Mouse (Mus musculus): Measurements from ENCODE around the gene Znrf3. TPM values are rescaled to one million over a fixed set of nuclear protein-coding genes. Genes with fewer than 3 reads are reported as not detected.
"Not testable (repeated sequence)": the region's sequence is repeated elsewhere in the genome, so short reads cannot be mapped to it uniquely, and the experiment has no call there.

The Znrf3 gene
- polyA plus RNA-seq, 1 experiment from 2014 or later = 12.3 TPM

DNA sequence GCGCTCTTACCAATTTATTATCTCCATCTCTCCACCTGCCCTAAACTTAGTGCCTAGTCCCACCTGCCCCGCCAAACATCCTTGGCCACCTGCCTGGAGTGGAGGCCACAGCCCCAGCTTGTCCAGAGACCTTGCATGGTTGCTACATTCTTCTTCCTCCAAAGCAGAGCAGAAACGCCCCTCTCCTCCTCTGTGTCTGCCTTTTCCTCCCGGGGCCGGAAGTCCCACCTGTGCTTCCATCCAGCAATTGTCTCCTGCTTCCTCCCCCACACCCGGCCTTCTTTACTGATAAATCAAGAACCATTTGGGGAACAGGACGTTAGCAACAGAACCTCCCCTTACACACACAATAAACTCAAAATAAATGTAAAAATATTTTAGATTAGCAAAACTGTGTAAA lies 33.5 kb upstream of the Znrf3 start:
- Histone ChIP-seq H3K4me1 (ENCODE audit: control insufficient read depth, insufficient read depth, low read length) (no peaks in the 10 kb centered on the region), H3K9ac (ENCODE audit: low read length) (no peak overlapping the region), H3K4me3 (ENCODE audit: low read depth, low read length) (no peak overlapping the region), H3K36me3 (ENCODE audit: control insufficient read depth, insufficient read depth, low read length) (no peaks in the 10 kb centered on the region), H3K27ac (replicated peaks; ENCODE audit: low read depth, low read length) (no peak overlapping the region), H3K4me2 (ENCODE audit: low read depth, severe bottlenecking) (no peak overlapping the region), H3K9me3 (ENCODE audit: control insufficient read depth, low read length) (no peaks in the 10 kb centered on the region), H3K27me3 (ENCODE audit: control insufficient read depth, insufficient read depth, low read length) (no peaks in the 10 kb centered on the region)
- DNase-seq (ENCODE audit: low spot score) (no peak), ATAC-seq (ENCODE audit: insufficient number of reproducible peaks, low FRiP score, low TSS enrichment, low read depth) (no peak)
- WGBS = 81% methylated on average over 7 of the region's 7 CpGs

GRCm38 (mm10) chr11:5476806-5477205 lies 32.2 kb upstream of the Znrf3 start:
- no peak overlapping the region for H3K9ac ChIP-seq (ENCODE audit: low read length)
- no peaks in the 10 kb centered on the region for H3K4me1 ChIP-seq (ENCODE audit: control insufficient read depth, insufficient read depth, low read length)
- no peaks in the 10 kb centered on the region for H3K36me3 ChIP-seq (ENCODE audit: control insufficient read depth, insufficient read depth, low read length)
- no peaks in the 10 kb centered on the region for H3K9me3 ChIP-seq (ENCODE audit: control insufficient read depth, low read length)
- 85% methylated on average over 4 of the region's 4 CpGs for WGBS
- H3K4me3 ChIP-seq (ENCODE audit: low read depth, low read length) = no peak overlapping the region
- no peak for DNase-seq (ENCODE audit: low spot score)
- no peak overlapping the region for H3K27ac ChIP-seq (replicated peaks; ENCODE audit: low read depth, low read length)
- ATAC-seq (ENCODE audit: insufficient number of reproducible peaks, low FRiP score, low TSS enrichment, low read depth) = no peak
- H3K27me3 ChIP-seq (ENCODE audit: control insufficient read depth, insufficient read depth, low read length) = no peaks in the 10 kb centered on the region
- H3K4me2 ChIP-seq (ENCODE audit: low read depth, severe bottlenecking) = no peak overlapping the region

- H3K27me3 ChIP-seq (ENCODE audit: control insufficient read depth, insufficient read depth, low read length); H3K9me3 ChIP-seq (ENCODE audit: control insufficient read depth, low read length); ATAC-seq (ENCODE audit: insufficient number of reproducible peaks, low FRiP score, low TSS enrichment, low read depth); H3K27ac ChIP-seq (replicated peaks; ENCODE audit: low read depth, low read length); H3K9ac ChIP-seq (ENCODE audit: low read length); DNase-seq (ENCODE audit: low spot score); H3K4me2 ChIP-seq (ENCODE audit: low read depth, severe bottlenecking); H3K4me3 ChIP-seq (ENCODE audit: low read depth, low read length); H3K36me3 ChIP-seq (ENCODE audit: control insufficient read depth, insufficient read depth, low read length); H3K4me1 ChIP-seq (ENCODE audit: control insufficient read depth, insufficient read depth, low read length): not testable (repeated sequence)
- whole genome bisulfite sequencing = 83% methylated on average over 1 of the region's 2 CpGs
These were observed 31.0 kb upstream of the Znrf3 start for GRCm38 (mm10) chr11:5475556-5476118.

DNA sequence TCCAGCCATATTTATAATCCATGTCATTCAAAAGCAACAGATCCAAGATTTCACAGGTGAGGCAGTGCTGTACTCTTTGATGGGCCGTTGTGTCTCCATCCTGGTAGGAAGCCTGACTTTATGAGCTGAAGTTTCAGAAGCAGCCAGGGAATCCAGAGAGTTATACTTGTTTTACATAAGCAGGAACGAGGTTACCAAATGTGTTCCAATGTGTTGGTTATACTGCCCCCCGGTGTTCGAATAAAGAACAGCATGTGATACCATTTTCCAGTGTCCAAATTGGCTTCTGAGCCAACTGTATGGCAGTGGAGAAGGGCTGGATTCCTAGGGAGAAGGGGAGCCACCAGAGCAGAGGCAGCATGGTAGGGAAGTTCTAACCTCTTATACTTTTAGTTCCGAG lies 29.5 kb upstream of the Znrf3 start:
- WGBS = 14% methylated on average over 5 of the region's 5 CpGs
- no peaks in the 10 kb centered on the region for H3K27me3 ChIP-seq (ENCODE audit: control insufficient read depth, insufficient read depth, low read length)
- H3K27ac ChIP-seq (replicated peaks; ENCODE audit: low read depth, low read length) = no peak overlapping the region
- H3K9me3 ChIP-seq (ENCODE audit: control insufficient read depth, low read length) = no peaks in the 10 kb centered on the region
- H3K9ac ChIP-seq (ENCODE audit: low read length) = no peak overlapping the region
- no peaks in the 10 kb centered on the region for H3K36me3 ChIP-seq (ENCODE audit: control insufficient read depth, insufficient read depth, low read length)
- DNase-seq (ENCODE audit: low spot score) (peak; percentile 87), ATAC-seq (ENCODE audit: insufficient number of reproducible peaks, low FRiP score, low TSS enrichment, low read depth) (no peak)
- no peak overlapping the region for H3K4me2 ChIP-seq (ENCODE audit: low read depth, severe bottlenecking)
- H3K4me3 ChIP-seq (ENCODE audit: low read depth, low read length) = no peak overlapping the region
- no peaks in the 10 kb centered on the region for H3K4me1 ChIP-seq (ENCODE audit: control insufficient read depth, insufficient read depth, low read length)

GRCm38 (mm10) chr11:5470055-5470454 lies 25.4 kb upstream of the Znrf3 start:
- H3K27ac ChIP-seq (replicated peaks; ENCODE audit: low read depth, low read length) = no peak overlapping the region
- H3K36me3 ChIP-seq (ENCODE audit: control insufficient read depth, insufficient read depth, low read length) = no peaks in the 10 kb centered on the region
- H3K4me1 ChIP-seq (ENCODE audit: control insufficient read depth, insufficient read depth, low read length) = no peaks in the 10 kb centered on the region
- H3K9ac ChIP-seq (ENCODE audit: low read length) = no peak overlapping the region
- H3K27me3 ChIP-seq (ENCODE audit: control insufficient read depth, insufficient read depth, low read length) = no peaks in the 10 kb centered on the region
- H3K9me3 ChIP-seq (ENCODE audit: control insufficient read depth, low read length) = no peaks in the 10 kb centered on the region
- H3K4me2 ChIP-seq (ENCODE audit: low read depth, severe bottlenecking) = no peak overlapping the region
- DNase-seq (ENCODE audit: low spot score) (no peak), ATAC-seq (ENCODE audit: insufficient number of reproducible peaks, low FRiP score, low TSS enrichment, low read depth) (no peak)
- no peak overlapping the region for H3K4me3 ChIP-seq (ENCODE audit: low read depth, low read length)
- 75% methylated on average over 3 of the region's 3 CpGs for whole genome bisulfite sequencing

DNA sequence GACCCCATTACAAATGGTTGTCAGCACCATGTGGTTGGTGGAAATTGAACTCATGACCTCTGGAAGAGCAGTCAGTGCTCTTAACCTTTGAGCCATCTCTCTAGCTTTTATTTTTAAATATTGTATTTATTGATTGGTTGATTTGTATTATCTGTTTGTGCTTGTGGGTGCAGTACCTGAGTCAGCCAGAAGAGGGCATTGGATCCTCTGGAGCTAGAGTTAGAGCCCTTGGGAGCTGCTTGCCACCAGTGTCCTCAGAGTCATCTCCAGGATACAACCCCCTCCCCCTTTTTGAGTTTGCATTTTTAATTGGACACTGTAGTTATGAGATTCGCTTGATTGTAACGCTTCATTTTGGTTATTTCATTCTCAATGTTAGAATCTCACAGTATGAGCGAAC lies 24.4 kb upstream of the Znrf3 start:
- Histone ChIP-seq H3K4me3 (ENCODE audit: low read depth, low read length) (no peak overlapping the region), H3K27me3 (ENCODE audit: control insufficient read depth, insufficient read depth, low read length) (no peaks in the 10 kb centered on the region), H3K9me3 (ENCODE audit: control insufficient read depth, low read length) (no peaks in the 10 kb centered on the region), H3K4me1 (ENCODE audit: control insufficient read depth, insufficient read depth, low read length) (no peaks in the 10 kb centered on the region), H3K9ac (ENCODE audit: low read length) (no peak overlapping the region), H3K27ac (replicated peaks; ENCODE audit: low read depth, low read length) (no peak overlapping the region), H3K36me3 (ENCODE audit: control insufficient read depth, insufficient read depth, low read length) (no peaks in the 10 kb centered on the region), H3K4me2 (ENCODE audit: low read depth, severe bottlenecking) (no peak overlapping the region)
- no peak for ATAC-seq (ENCODE audit: insufficient number of reproducible peaks, low FRiP score, low TSS enrichment, low read depth)
- WGBS = 80% methylated on average over 3 of the region's 3 CpGs
- DNase-seq (ENCODE audit: low spot score) = peak; percentile 58

DNA sequence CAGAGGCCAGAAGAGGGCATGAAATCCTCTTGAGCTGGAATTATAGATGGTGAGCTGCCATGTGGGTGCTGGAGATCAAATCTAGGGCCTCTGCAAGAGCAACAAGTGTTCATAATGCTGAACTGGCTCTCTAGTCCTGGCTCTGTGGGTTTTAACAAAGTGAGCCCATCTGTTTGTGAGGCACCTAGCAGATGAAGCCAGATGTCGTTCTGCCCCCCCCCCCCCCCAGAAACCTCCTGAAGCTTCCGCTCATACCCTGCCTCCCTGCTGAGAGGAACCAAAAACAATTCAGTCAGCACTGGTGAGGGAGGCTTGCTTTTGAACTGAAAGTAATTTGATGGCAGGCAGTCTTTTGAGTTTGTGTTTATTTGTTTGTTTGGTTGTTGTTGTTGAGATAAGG lies 23.8 kb upstream of the Znrf3 start:
- ATAC-seq (ENCODE audit: insufficient number of reproducible peaks, low FRiP score, low TSS enrichment, low read depth) = no peak
- Histone ChIP-seq H3K4me2 (ENCODE audit: low read depth, severe bottlenecking) (no peak overlapping the region), H3K27ac (replicated peaks; ENCODE audit: low read depth, low read length) (no peak overlapping the region), H3K27me3 (ENCODE audit: control insufficient read depth, insufficient read depth, low read length) (no peaks in the 10 kb centered on the region), H3K4me3 (ENCODE audit: low read depth, low read length) (no peak overlapping the region), H3K9me3 (ENCODE audit: control insufficient read depth, low read length) (no peaks in the 10 kb centered on the region), H3K4me1 (ENCODE audit: control insufficient read depth, insufficient read depth, low read length) (no peaks in the 10 kb centered on the region), H3K9ac (ENCODE audit: low read length) (no peak overlapping the region), H3K36me3 (ENCODE audit: control insufficient read depth, insufficient read depth, low read length) (no peaks in the 10 kb centered on the region)
- DNase-seq (ENCODE audit: low spot score) = no peak
- 41% methylated on average over 2 of the region's 2 CpGs for WGBS

GRCm38 (mm10) chr11:5451923-5452322 lies 7.3 kb upstream of the Znrf3 start:
- Histone ChIP-seq H3K4me1 (ENCODE audit: control insufficient read depth, insufficient read depth, low read length) (no peaks in the 10 kb centered on the region), H3K27ac (replicated peaks; ENCODE audit: low read depth, low read length) (no peak overlapping the region), H3K9me3 (ENCODE audit: control insufficient read depth, low read length) (no peaks in the 10 kb centered on the region; the same call in 1 of the 2 replicates), H3K36me3 (ENCODE audit: control insufficient read depth, insufficient read depth, low read length) (no peaks in the 10 kb centered on the region), H3K9ac (ENCODE audit: low read length) (no peak overlapping the region), H3K4me3 (ENCODE audit: low read depth, low read length) (no peak overlapping the region), H3K27me3 (ENCODE audit: control insufficient read depth, insufficient read depth, low read length) (no peaks in the 10 kb centered on the region), H3K4me2 (ENCODE audit: low read depth, severe bottlenecking) (no peak overlapping the region)
- WGBS = 15% methylated on average over 6 of the region's 6 CpGs
- ATAC-seq (ENCODE audit: insufficient number of reproducible peaks, low FRiP score, low TSS enrichment, low read depth) = no peak
- DNase-seq (ENCODE audit: low spot score) = no peak

DNA sequence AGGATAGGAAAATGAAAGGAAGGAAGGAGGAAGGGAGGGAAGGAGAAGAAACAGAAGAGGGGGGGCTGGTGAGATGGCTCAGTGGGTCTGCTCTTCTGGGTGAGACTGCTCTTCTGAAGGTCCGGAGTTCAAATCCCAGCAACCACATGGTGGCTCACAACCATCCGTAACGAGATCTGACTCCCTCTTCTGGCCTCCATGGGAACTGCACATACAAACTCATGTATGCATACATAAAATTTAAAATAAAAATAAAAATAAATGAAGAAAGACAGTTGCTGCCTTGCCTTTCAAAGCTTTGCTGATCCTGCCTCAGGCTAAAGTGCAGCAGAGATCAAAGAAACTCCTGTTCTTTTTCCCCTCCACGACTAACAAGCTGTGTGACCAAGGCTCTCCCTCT lies 6.7 kb upstream of the Znrf3 start:
- Histone ChIP-seq H3K9ac (ENCODE audit: low read length) (no peak overlapping the region), H3K9me3 (ENCODE audit: control insufficient read depth, low read length) (no peaks in the 10 kb centered on the region; the same call in 1 of the 2 replicates), H3K27ac (replicated peaks; ENCODE audit: low read depth, low read length) (no peak overlapping the region), H3K4me1 (ENCODE audit: control insufficient read depth, insufficient read depth, low read length) (no peaks in the 10 kb centered on the region), H3K4me2 (ENCODE audit: low read depth, severe bottlenecking) (no peak overlapping the region), H3K27me3 (ENCODE audit: control insufficient read depth, insufficient read depth, low read length) (no peaks in the 10 kb centered on the region), H3K36me3 (ENCODE audit: control insufficient read depth, insufficient read depth, low read length) (no peaks in the 10 kb centered on the region), H3K4me3 (ENCODE audit: low read depth, low read length) (no peak overlapping the region)
- 71% methylated on average over 4 of the region's 4 CpGs for WGBS
- no peak for ATAC-seq (ENCODE audit: insufficient number of reproducible peaks, low FRiP score, low TSS enrichment, low read depth)
- DNase-seq (ENCODE audit: low spot score) = no peak
